Mouse (Mus musculus) small intestine, adult 2 months (tissue): ENCODE results near the gene Atxn2l.

Source experiments
- CTCF ChIP-seq: fragments of 200-500 bp; IDR thresholded peaks from 2 replicates; pipeline ENCODE4 v1.5.1; 2012; ENCODE audit warnings: low read depth, mild to moderate bottlenecking, control low read depth, inconsistent platforms, low read length, moderate library complexity, mixed read lengths; ENCODE audit not compliant: insufficient replicate concordance, insufficient read length; ENCODE audit errors: extremely low read depth
- POLR2A ChIP-seq: fragments of 200-500 bp; IDR thresholded peaks from 2 replicates; pipeline ENCODE4 v1.6.1; 2012; ENCODE audit warnings: low read depth, mild to moderate bottlenecking, control low read depth, inconsistent platforms, low read length, moderate library complexity

GRCm38 (mm10) chr7:126453861-126454260, 49.4 kb downstream of the Atxn2l start:
- TF ChIP-seq POLR2A (no peak), CTCF (no peak)
